ENCODE assay signal across 9 mouse cellular contexts in the genomic region with DNA sequence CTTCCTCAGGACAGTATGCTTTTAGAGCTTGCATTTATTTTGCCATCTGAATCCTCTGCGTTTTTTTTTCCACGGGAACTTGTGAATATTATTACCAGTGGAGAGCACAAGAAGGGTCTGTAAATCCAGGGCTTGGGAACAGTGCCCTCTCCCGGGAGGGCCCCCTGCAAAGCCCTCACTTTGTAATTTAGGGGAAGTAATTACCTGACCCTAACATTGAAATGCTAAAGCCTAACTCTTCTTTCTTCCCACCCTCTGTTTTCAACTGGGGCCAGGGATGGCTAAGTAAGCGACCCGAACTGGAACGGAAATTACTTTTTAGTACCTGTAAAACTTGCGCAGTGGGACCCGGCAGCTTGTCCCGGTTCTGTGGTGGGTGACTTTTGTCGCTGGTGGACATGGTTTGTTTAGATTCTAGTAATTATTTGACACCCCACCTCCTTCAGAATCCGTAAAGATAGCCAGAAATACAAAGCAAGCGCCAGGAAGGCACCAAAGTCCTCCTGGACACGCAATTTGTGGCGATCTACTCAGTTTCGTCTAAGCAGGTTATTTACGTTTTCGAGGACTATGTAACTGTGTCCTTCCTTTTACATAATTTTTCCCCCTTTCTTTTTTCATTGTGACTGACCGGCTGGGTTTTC. TPM values are rescaled to one million over a fixed set of nuclear protein-coding genes. Genes with fewer than 3 reads are reported as not detected.
DNase-seq lines count a peak whose midpoint lies in the region; ATAC-seq and TF ChIP-seq lines count a peak whose summit lies in the region.
"Had no signal": no experiment of that assay in that cellular context is flagged by ENCODE, and none has a peak within 500 bp of the region (broad histone marks: within the 10 kb centered on the region; RNA-seq: fewer than 3 reads in every experiment).

No protein-coding gene starts in this region.

- no peak for ATAC-seq in forebrain, embryonic 11.5 days (replicated peaks; ENCODE audit: low FRiP score)
- no peak for ATAC-seq in limb, embryonic 11.5 days (ENCODE audit: insufficient number of reproducible peaks, low FRiP score, low TSS enrichment, low read depth)

- H3K27me3 ChIP-seq in forebrain, embryonic 11.5 days (ENCODE audit: control insufficient read depth, insufficient read depth, low read length) = peaks cover 21% of the 10 kb centered on the region
- 0 out of 2 replicates have a peak, but pooled peaks cover 2% of the 10 kb centered on the region for H3K27me3 ChIP-seq in limb, embryonic 11.5 days (ENCODE audit: control insufficient read depth, insufficient read depth, low read length)

- H3K9ac ChIP-seq in forebrain, embryonic 11.5 days (ENCODE audit: low read length) = peak overlapping the region; percentile 66
- H3K9ac ChIP-seq in limb, embryonic 11.5 days (ENCODE audit: low read length) = peak overlapping the region; percentile 31

- no peaks in the 10 kb centered on the region for H3K36me3 ChIP-seq in forebrain, embryonic 11.5 days (ENCODE audit: control insufficient read depth, insufficient read depth, low read length)
- no peaks in the 10 kb centered on the region for H3K36me3 ChIP-seq in limb, embryonic 11.5 days (ENCODE audit: control insufficient read depth, insufficient read depth, low read length)

- 1% methylated on average over 18 of the region's 18 CpGs for WGBS in forebrain, embryonic 11.5 days
- under 1% methylated on average over 18 of the region's 18 CpGs for WGBS in limb, embryonic 11.5 days

- peaks cover 32% of the 10 kb centered on the region for H3K4me1 ChIP-seq in forebrain, embryonic 11.5 days (replicated peaks; ENCODE audit: control insufficient read depth, insufficient read depth, low read length)
- H3K4me1 ChIP-seq in limb, embryonic 11.5 days (ENCODE audit: control insufficient read depth, insufficient read depth, low read length) = peaks cover 22% of the 10 kb centered on the region

- no peak; the same call in none of the 2 replicates for TF ChIP-seq CTCF in left cerebral cortex, adult 2 months (IDR thresholded peaks at IDR 0.05)

- peak overlapping the region; percentile 73 for H3K4me2 ChIP-seq in forebrain, embryonic 11.5 days (ENCODE audit: low read depth, low read length, severe bottlenecking)
- peak overlapping the region; percentile 60 for H3K4me2 ChIP-seq in limb, embryonic 11.5 days (ENCODE audit: low read depth, severe bottlenecking)

- peak overlapping the region; percentile 53; the same call in 1 of the 2 replicates for H3K27ac ChIP-seq in left cerebral cortex, adult 2 months
- peak overlapping the region; percentile 83 for H3K27ac ChIP-seq in forebrain, embryonic 11.5 days (ENCODE audit: low read depth, low read length)
- H3K27ac ChIP-seq in limb, embryonic 11.5 days (replicated peaks; ENCODE audit: low read depth, low read length) = peak overlapping the region; percentile 15

- peak overlapping the region; percentile 17 for H3K4me3 ChIP-seq in left cerebral cortex, adult 2 months
- H3K4me3 ChIP-seq in forebrain, embryonic 11.5 days (ENCODE audit: low read depth, low read length) = peak overlapping the region; percentile 35
- peak overlapping the region; percentile 17 for H3K4me3 ChIP-seq in limb, embryonic 11.5 days (ENCODE audit: low read depth, low read length)

- DNase-seq in left cerebral cortex, adult 2 months (ENCODE audit: extremely low spot score in 1 of 2, low spot score in 2 of 2) = no peak
- DNase-seq in left cerebral cortex, adult 9 months (ENCODE audit: low spot score in 2 of 2) = no peak
- peak; percentile 58 for DNase-seq in forebrain, embryonic 11.5 days (ENCODE audit: low spot score)
- DNase-seq in limb, embryonic 11.5 days (ENCODE audit: low spot score) = peak; percentile 58
- DNase-seq in retina, postnatal 1 day = peak; percentile 48
- DNase-seq in MN1 (ENCODE audit: low spot score) = no peak
- DNase-seq in layer of hippocampus, postnatal 36 days = no peak
- no peak for DNase-seq in cerebellum, adult 8-10 months

- H3K9me3 ChIP-seq in forebrain, embryonic 11.5 days (ENCODE audit: control insufficient read depth, low read length) = no peaks in the 10 kb centered on the region
- H3K9me3 ChIP-seq in limb, embryonic 11.5 days (ENCODE audit: control insufficient read depth, low read length) = no peaks in the 10 kb centered on the region

- intact Hi-C loops in left cerebral cortex, adult 2 months (cut with DNase I) = loop anchor here (1.0 to 10.0 kb wide), 2 partner anchors 44 to 181 kb away; no protein-coding TSS in a partner anchor

RNA-seq across cellular contexts. Expression of a gene that starts 44.9 kb away (rescaled TPM):
- total RNA-seq in left cerebral cortex, adult 2 months (2021) = under 1 TPM; 0.28 to 0.34 TPM
- polyA plus RNA-seq in forebrain, embryonic 11.5 days (2014; fragmentation: Nextera tagmentation; extraction: Ambion mirVana) = 1.7 and 2.4 TPM in 2 replicates
- polyA plus RNA-seq in limb, embryonic 11.5 days (2014; fragmentation: Nextera tagmentation; extraction: Ambion mirVana) = 0.24 and 0.33 TPM in 2 replicates
- total RNA-seq in layer of hippocampus, postnatal 36 days (2021) = under 1 TPM; 0.27 to 0.68 TPM
- total RNA-seq: heart, adult 18-20 months had no signal

RNA-seq across cellular contexts. Expression of a gene that starts 59.5 kb away (rescaled TPM):
- total RNA-seq in left cerebral cortex, adult 2 months (2021) = 1 to 10 TPM; 4.1 to 4.8 TPM
- 28.6 and 30.0 TPM in 2 replicates for polyA plus RNA-seq in forebrain, embryonic 11.5 days (2014; fragmentation: Nextera tagmentation; extraction: Ambion mirVana)
- polyA plus RNA-seq in limb, embryonic 11.5 days (2014; fragmentation: Nextera tagmentation; extraction: Ambion mirVana) = 11.3 and 12.5 TPM in 2 replicates
- total RNA-seq in layer of hippocampus, postnatal 36 days (2021) = 1 to 10 TPM; 2.3 to 4.6 TPM
- total RNA-seq: heart, adult 18-20 months had no signal

Comparison
In these comparisons a context has a peak if more than half of its experiments do, and no peak if none do; other contexts are left out.
1. DNase-seq: peak in forebrain, embryonic 11.5 days (single experiment), limb, embryonic 11.5 days (single experiment) and retina, postnatal 1 day (single experiment); none in left cerebral cortex, adult 2 months (0 of 2), left cerebral cortex, adult 9 months (0 of 2), MN1 (single experiment), layer of hippocampus, postnatal 36 days (0 of 2) and cerebellum, adult 8-10 months (single experiment).
2. H3K27ac ChIP-seq: peak in every context shown above with its lines; median percentile 83 in forebrain, embryonic 11.5 days; 53 in left cerebral cortex, adult 2 months; 15 in limb, embryonic 11.5 days.
3. Peak in every context shown above with its lines, with median percentiles within 50 percentile points of each other: H3K4me3 ChIP-seq.